Mouse (Mus musculus) stomach, embryonic 15.5 days (tissue): ENCODE measurements around the gene Cox8b. TPM values are rescaled to one million over a fixed set of nuclear protein-coding genes. Genes with fewer than 3 reads are reported as not detected.

Experiments
- ATAC-seq: fragments of 200-750 bp; cut with Nextera tagmentation; 2 replicates; pipeline ENCODE4 v1.8.0; 2017; ENCODE audit warnings: low read depth, moderate number of reproducible peaks, moderate TSS enrichment; ENCODE audit not compliant: insufficient read depth, low FRiP score
- H3K27ac ChIP-seq: fragments of 300-500 bp; sonication (generic); 2 replicates; pipeline ENCODE4 v1.5.1; 2015; ENCODE audit warnings: mild to moderate bottlenecking, inconsistent platforms
- H3K27me3 ChIP-seq: fragments of 300-500 bp; sonication (generic); replicated peaks from 2 replicates; pipeline ENCODE4 v1.6.1; 2015; ENCODE audit warnings: inconsistent platforms
- H3K36me3 ChIP-seq: fragments of 300-500 bp; sonication (generic); 2 replicates; pipeline ENCODE4 v1.6.1; 2015; ENCODE audit warnings: inconsistent platforms
- H3K4me1 ChIP-seq: fragments of 300-500 bp; sonication (generic); 2 replicates; pipeline ENCODE4 v1.6.1; 2015; ENCODE audit warnings: inconsistent platforms
- H3K4me2 ChIP-seq: fragments of 300-500 bp; sonication (generic); 2 replicates; pipeline ENCODE4 v1.6.1; 2015; ENCODE audit warnings: mild to moderate bottlenecking, inconsistent platforms
- H3K4me3 ChIP-seq: fragments of 300-500 bp; sonication (generic); replicated peaks from 2 replicates; pipeline ENCODE4 v1.5.1; 2015; ENCODE audit warnings: inconsistent platforms
- H3K9ac ChIP-seq: fragments of 300-500 bp; sonication (generic); 2 replicates; pipeline ENCODE4 v1.6.1; 2015; ENCODE audit warnings: inconsistent platforms
- H3K9me3 ChIP-seq: fragments of 300-500 bp; sonication (generic); 2 replicates; pipeline ENCODE4 v1.6.1; 2016; ENCODE audit warnings: inconsistent platforms
- WGBS: fragments of 180-500 bp; shearing (Covaris S2); methylation state at CpG from one replicate; pipeline ENCODE4 v1.1.7; 2015; 5-methylcytosine and 5-hydroxymethylcytosine counted together
- polyA plus RNA-seq: library from polyadenylated mRNA; unstranded; fragments of >200 nt; fragmentation: Nextera tagmentation; extraction: Ambion mirVana; gene quantifications from 2 replicates; pipeline ENCODE4 v1.2.1, GENCODE M21; 2015

Gene Cox8b
- polyA plus RNA-seq, 1 experiment from 2014 or later = 0.76 TPM

DNA sequence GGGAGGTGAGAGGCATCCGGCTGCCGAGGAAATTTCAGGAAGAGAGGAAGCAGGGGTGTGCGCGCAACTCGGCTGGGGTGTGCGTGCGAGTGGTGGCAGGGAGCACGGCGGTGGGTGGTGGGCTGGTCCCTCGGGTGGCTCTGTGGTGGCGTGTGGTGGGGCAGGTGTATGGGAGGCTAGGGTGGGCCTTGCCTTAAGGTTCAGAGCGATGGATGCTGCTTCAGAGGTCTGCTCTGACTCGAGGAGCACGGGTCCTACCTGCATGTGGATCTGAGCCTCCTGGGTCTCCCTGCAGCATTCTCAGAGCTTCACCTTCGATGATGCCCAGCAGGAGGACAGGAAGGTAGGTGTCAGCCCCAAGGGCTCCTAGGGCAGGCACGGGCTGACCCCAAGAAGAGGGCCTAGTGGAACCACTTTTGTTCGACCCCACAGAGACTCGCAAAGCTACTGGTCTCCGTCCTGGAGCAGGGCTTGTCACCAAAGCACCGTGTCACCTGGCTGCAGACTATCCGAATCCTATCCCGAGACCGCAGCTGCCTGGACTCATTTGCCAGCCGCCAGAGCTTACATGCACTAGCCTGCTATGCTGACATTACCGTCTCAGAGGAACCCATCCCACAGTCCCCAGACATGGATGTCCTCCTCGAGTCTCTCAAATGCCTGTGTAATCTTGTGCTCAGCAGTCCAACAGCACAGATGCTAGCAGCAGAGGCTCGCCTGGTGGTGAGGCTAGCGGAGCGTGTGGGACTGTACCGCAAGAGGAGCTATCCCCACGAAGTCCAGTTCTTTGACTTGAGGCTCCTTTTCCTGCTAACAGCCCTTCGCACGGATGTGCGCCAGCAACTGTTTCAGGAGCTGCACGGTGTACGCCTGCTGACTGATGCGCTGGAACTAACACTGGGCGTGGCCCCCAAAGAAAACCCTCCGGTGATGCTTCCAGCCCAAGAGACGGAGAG is 42.4 kb downstream of the Cox8b start, which contains the start of gene Bet1l:
Bet1l (minus strand) TSS at position 28 of the 956 bp plus-strand sequence.
- WGBS = 31% methylated on average over 40 of the region's 40 CpGs
- H3K36me3 ChIP-seq = peaks cover 52% of the 10 kb centered on the region
- H3K9me3 ChIP-seq = no peaks in the 10 kb centered on the region
- H3K27ac ChIP-seq = peak within 1 kb of the TSS; percentile 98
- ATAC-seq = 0 out of 2 replicates have a peak, but pooled peaks have one; percentile 2
- H3K4me1 ChIP-seq = peaks cover 27% of the 10 kb centered on the region
- H3K27me3 ChIP-seq = no peaks in the 10 kb centered on the region
- peak within 1 kb of the TSS; percentile 67 for H3K4me3 ChIP-seq
- H3K9ac ChIP-seq = peak within 1 kb of the TSS; percentile 73
- peak within 1 kb of the TSS; percentile 99 for H3K4me2 ChIP-seq

DNA sequence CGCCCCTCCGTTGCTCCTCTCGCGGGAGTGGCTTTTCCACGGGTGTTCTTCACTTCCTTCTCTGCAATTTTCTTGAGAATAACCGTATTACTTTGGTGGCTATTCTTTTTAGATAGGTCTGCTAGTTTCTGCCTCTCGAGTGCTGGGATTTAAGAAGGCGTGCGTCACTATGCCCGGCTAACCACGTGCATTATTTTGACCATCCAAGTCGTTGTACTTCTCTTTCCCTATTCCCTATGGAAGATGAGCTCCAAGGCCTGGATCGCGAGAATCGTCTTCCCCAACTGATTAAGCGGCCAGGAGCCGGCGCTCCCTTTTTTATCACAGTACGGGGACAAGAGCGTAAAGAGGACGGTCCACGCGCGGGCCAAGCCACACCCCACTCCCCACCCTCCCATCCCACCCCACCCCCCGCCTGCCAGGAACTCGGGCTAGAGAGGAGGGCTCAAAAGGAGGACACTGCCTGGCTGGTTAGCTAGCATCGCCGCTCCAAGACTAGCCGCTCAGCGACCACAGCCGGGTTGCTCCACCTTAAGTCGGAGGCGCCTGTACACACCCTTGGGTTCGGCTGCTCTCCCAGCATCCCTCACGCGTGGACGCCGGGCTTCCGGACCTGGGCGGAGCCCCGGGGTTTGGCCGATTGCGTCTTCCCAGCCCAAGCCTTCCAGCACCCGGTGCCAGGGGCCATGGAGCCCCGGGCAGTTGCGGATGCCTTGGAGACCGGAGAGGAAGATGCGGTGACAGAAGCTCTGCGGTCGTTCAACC is 43.3 kb downstream of the Cox8b start, which contains the start of gene Ric8a:
Ric8a (plus strand) TSS at position 173 of the 765 bp plus-strand sequence.
- Histone ChIP-seq H3K27me3 (no peaks in the 10 kb centered on the region), H3K4me2 (peak within 1 kb of the TSS; percentile 99), H3K27ac (peak within 1 kb of the TSS; percentile 98), H3K9ac (peak within 1 kb of the TSS; percentile 73), H3K4me3 (peak within 1 kb of the TSS; percentile 67), H3K36me3 (peaks cover 52% of the 10 kb centered on the region), H3K9me3 (no peaks in the 10 kb centered on the region), H3K4me1 (peaks cover 27% of the 10 kb centered on the region)
- WGBS = under 1% methylated on average over 50 of the region's 50 CpGs
- peak; percentile 86 for ATAC-seq

DNA sequence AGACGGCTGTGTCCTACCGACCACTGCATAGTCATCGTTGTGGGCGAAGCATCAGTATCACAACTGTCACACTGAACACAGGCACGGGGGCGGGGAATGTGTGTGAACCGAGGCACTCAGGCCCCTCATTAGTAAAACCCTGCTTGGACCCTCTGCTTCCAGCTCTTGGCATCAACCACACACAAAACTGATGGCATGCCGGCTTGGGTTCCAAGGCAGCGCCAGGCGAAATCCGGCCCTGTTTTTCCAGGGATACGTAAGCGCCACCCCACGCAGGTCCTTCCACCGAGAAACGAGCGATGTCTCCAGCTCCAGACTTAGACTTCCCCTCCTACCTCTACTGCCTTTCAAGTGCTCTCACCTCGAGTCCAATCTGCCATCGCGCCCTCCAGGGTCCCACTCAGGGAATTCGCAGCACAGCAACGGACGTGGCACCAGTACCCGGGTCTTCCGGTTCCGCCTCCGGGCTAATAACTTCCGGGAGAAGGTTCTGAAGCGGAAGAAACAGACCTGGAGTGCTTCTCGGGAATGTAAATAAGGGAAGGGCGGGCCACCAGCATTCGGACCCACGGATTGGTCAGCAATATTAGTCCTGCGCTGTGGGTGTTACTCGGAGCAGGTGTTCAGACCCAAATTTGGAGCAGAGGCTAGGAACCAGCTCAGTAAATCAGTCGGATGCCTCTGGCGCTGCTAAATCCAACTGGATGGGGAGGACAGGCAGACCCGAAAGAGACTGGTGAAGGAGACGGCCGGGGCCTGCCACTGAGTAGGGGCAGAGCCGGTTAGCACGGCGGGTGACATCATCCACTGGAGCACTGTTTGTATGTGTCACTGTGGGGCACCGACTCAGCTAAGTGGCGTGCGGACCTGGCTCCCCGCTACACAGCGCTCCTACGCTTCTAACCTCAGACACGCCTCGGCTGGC is 44.1 kb downstream of the Cox8b start, which contains the start of gene Gm45785:
Gm45785 (minus strand) TSS at position 472 of the 925 bp plus-strand sequence.
- peak; percentile 86 for ATAC-seq
- Histone ChIP-seq H3K36me3 (peaks cover 50% of the 10 kb centered on the region), H3K4me2 (peak within 1 kb of the TSS; percentile 99), H3K9ac (peak within 1 kb of the TSS; percentile 73), H3K27ac (peak within 1 kb of the TSS; percentile 98), H3K9me3 (no peaks in the 10 kb centered on the region), H3K4me1 (peaks cover 27% of the 10 kb centered on the region), H3K27me3 (no peaks in the 10 kb centered on the region), H3K4me3 (peak within 1 kb of the TSS; percentile 67)
- WGBS = under 1% methylated on average over 51 of the region's 51 CpGs

DNA sequence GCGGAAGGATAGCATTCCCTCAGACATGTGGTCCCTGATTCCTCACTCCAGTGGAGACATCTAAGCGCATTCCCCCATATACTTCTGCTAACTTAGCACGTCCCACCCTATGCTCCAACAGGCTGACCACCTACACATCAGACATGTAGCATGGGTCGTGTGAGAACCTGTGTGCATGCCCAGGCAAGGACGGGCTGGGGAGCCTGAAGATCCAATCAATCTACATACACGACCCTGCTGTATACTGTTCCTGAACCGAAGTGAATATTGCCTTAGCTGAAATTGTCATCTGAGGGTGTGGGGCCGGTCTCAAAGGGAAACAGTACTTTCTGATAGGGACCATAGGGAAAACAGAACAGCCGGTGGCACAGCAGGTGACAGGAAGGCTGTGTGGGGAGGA is 45.1 kb downstream of the Cox8b start:
- 0 out of 2 replicates have a peak overlapping the region, but pooled peaks have one; percentile 98 for H3K27ac ChIP-seq

DNA sequence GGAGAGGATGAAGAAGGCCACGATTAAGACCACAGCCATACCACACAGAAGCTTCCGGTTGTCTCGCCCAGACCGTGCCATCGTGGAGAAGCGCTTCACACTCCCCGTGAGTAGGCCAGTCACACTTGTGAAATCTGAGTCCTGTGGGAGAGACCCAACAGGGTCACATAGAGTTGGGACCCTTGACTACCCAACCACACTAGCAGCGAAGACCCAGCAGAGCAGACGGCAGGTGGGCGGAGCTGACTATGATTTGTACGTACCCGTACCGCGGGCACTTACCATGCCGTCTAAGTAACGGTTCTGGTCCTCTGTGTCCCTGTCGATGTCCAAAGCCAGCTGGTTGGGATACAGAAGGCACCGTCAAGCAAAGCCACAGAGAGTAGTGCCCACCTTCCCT is 45.8 kb downstream of the Cox8b start:
- ATAC-seq = no peak
- no peak overlapping the region for H3K4me3 ChIP-seq
- H3K27ac ChIP-seq = no peak overlapping the region
- peaks cover 27% of the 10 kb centered on the region for H3K4me1 ChIP-seq
- no peaks in the 10 kb centered on the region for H3K9me3 ChIP-seq
- H3K9ac ChIP-seq = no peak overlapping the region
- peaks cover 37% of the 10 kb centered on the region for H3K36me3 ChIP-seq
- H3K4me2 ChIP-seq = no peak overlapping the region
- no peaks in the 10 kb centered on the region for H3K27me3 ChIP-seq
- WGBS = 94% methylated on average over 18 of the region's 18 CpGs

More for the DNA sequence above, 45.1 kb downstream of the Cox8b start:
- H3K36me3 ChIP-seq = peaks cover 43% of the 10 kb centered on the region
- peaks cover 27% of the 10 kb centered on the region for H3K4me1 ChIP-seq
- ATAC-seq = no peak
- H3K4me3 ChIP-seq = peak overlapping the region; percentile 67
- no peaks in the 10 kb centered on the region for H3K9me3 ChIP-seq
- H3K4me2 ChIP-seq = peak overlapping the region; percentile 99
- peak overlapping the region; percentile 55 for H3K9ac ChIP-seq
- H3K27me3 ChIP-seq = no peaks in the 10 kb centered on the region
- WGBS = 68% methylated on average over 9 of the region's 9 CpGs

DNA sequence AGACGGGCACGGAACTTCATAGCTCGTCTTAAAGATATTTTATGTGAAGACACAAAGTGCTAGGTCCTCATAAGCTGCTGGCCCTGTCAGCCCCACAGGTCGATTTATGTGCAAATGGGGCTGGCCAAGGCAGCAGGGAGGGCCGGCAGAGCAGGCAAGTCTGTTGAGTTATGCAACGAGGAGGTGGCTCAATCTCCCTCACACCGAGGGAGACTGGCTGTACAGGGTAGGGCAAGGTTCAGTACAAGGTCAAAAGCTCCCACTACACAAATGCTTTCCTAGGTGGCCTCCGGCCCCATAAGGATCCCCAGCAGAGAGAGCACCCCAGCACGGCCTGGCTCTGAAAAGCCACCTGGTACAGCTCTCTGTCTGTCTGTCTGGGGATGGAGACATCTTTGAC is 46.9 kb downstream of the Cox8b start:
- H3K4me1 ChIP-seq = peaks cover 16% of the 10 kb centered on the region
- no peaks in the 10 kb centered on the region for H3K9me3 ChIP-seq
- no peak overlapping the region for H3K27ac ChIP-seq
- H3K4me2 ChIP-seq = no peak overlapping the region
- 80% methylated on average over 9 of the region's 9 CpGs for WGBS
- H3K4me3 ChIP-seq = no peak overlapping the region
- no peak overlapping the region for H3K9ac ChIP-seq
- H3K27me3 ChIP-seq = no peaks in the 10 kb centered on the region
- H3K36me3 ChIP-seq = peaks cover 29% of the 10 kb centered on the region
- ATAC-seq = no peak

DNA sequence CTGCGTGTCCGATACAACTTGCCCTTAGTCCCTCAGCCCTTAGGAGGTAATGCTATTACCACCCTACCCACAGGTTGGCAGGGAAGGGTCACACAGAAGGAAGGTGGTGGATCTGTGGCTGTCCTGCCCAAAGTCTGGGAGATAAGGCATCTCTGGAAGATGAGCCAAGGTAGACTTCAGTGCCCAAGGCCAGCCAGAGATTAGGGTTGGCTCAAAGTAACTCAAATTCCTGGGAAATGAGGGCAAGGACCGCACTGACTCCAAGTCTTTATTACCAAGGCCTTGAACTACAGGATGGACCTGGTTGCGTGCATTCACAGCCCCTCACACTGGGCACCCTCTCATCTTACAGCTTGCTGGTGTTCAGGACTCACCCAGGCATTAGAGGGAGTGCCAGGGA is 48.3 kb downstream of the Cox8b start:
- H3K27ac ChIP-seq = no peak overlapping the region
- no peak for ATAC-seq
- 90% methylated on average over 4 of the region's 4 CpGs for WGBS
- no peak overlapping the region for H3K9ac ChIP-seq
- no peak overlapping the region for H3K4me2 ChIP-seq
- peaks cover 29% of the 10 kb centered on the region for H3K36me3 ChIP-seq
- peaks cover 10% of the 10 kb centered on the region for H3K4me1 ChIP-seq
- no peaks in the 10 kb centered on the region for H3K9me3 ChIP-seq
- no peaks in the 10 kb centered on the region for H3K27me3 ChIP-seq
- H3K4me3 ChIP-seq = no peak overlapping the region

Other genes with a start within 250 kb of the Cox8b start
- gene Olfr539, start 240.5 kb downstream of the Cox8b start, polyA plus RNA-seq = 0.01 TPM in 2 replicates
- not detected in 2 replicates for gene Olfr45, start 218.5 kb downstream of the Cox8b start, polyA plus RNA-seq
- not detected in 2 replicates for gene Olfr541, start 203.2 kb downstream of the Cox8b start, polyA plus RNA-seq
- 0.18 TPM in 1 of 2 replicates, not detected in the other for gene Cyp2e1, start 136.7 kb downstream of the Cox8b start, polyA plus RNA-seq
- gene Syce1, start 112.6 kb downstream of the Cox8b start, polyA plus RNA-seq = 0.23 and 0.30 TPM in 2 replicates
- 1.5 and 1.7 TPM in 2 replicates for gene Zfp941, start 78.3 kb downstream of the Cox8b start, polyA plus RNA-seq
- gene Urah, start 65.4 kb downstream of the Cox8b start, polyA plus RNA-seq = 13.9 and 23.4 TPM in 2 replicates
- not detected in 2 replicates for gene Scgb1c1, start 54.9 kb downstream of the Cox8b start, polyA plus RNA-seq
- gene Odf3, start 52.6 kb downstream of the Cox8b start, polyA plus RNA-seq = 0.17 TPM in 1 of 2 replicates, not detected in the other
- gene Gm45785, start 44.1 kb downstream of the Cox8b start, polyA plus RNA-seq = not detected in 2 replicates
- 58.0 and 62.8 TPM in 2 replicates for gene Ric8a, start 43.5 kb downstream of the Cox8b start, polyA plus RNA-seq
- gene Bet1l, start 42.9 kb downstream of the Cox8b start, polyA plus RNA-seq = 44.7 and 50.1 TPM in 2 replicates
- 214 and 219 TPM in 2 replicates for gene Psmd13, start 18.5 kb downstream of the Cox8b start, polyA plus RNA-seq
- gene Sirt3, start 18.1 kb downstream of the Cox8b start, polyA plus RNA-seq = 25.7 and 28.7 TPM in 2 replicates
- 9.9 and 13.8 TPM in 2 replicates for gene Nlrp6, start 20.5 kb upstream of the Cox8b start, polyA plus RNA-seq
- 21.2 and 23.5 TPM in 2 replicates for gene Pgghg, start 40.9 kb upstream of the Cox8b start, polyA plus RNA-seq
- 3.2 and 3.6 TPM in 2 replicates for gene Ifitm5, start 49.8 kb upstream of the Cox8b start, polyA plus RNA-seq
- 0.40 and 0.71 TPM in 2 replicates for gene Gm45717, start 55.5 kb upstream of the Cox8b start, polyA plus RNA-seq
- 1,181 and 1,379 TPM in 2 replicates for gene Ifitm2, start 55.5 kb upstream of the Cox8b start, polyA plus RNA-seq
- gene Ifitm1, start 66.8 kb upstream of the Cox8b start, polyA plus RNA-seq = 179 and 209 TPM in 2 replicates
- 368 and 413 TPM in 2 replicates for gene Ifitm3, start 110.3 kb upstream of the Cox8b start, polyA plus RNA-seq
- 7.6 and 8.1 TPM in 2 replicates for gene Ifitm6, start 117.5 kb upstream of the Cox8b start, polyA plus RNA-seq
- not detected in 2 replicates for gene Gm17387, start 128.7 kb upstream of the Cox8b start, polyA plus RNA-seq
- gene B4galnt4, start 160.7 kb upstream of the Cox8b start, polyA plus RNA-seq = 7.0 and 9.2 TPM in 2 replicates
- gene Pkp3, start 177.8 kb upstream of the Cox8b start, polyA plus RNA-seq = 38.4 and 47.2 TPM in 2 replicates
- 13.1 and 15.1 TPM in 2 replicates for gene Sigirr, start 200.1 kb upstream of the Cox8b start, polyA plus RNA-seq
- gene Ano9, start 217.4 kb upstream of the Cox8b start, polyA plus RNA-seq = 16.2 and 20.5 TPM in 2 replicates
- 58.6 and 60.7 TPM in 2 replicates for gene Ptdss2, start 221.9 kb upstream of the Cox8b start, polyA plus RNA-seq